Mouse (Mus musculus): ENCODE data around the gene B2m. TPM values are rescaled to one million over a fixed set of nuclear protein-coding genes. Genes with fewer than 3 reads are reported as not detected.

Gene B2m
- total and polyA plus RNA-seq, 3 experiments = 108 to 1,161 (median 229) TPM

DNA sequence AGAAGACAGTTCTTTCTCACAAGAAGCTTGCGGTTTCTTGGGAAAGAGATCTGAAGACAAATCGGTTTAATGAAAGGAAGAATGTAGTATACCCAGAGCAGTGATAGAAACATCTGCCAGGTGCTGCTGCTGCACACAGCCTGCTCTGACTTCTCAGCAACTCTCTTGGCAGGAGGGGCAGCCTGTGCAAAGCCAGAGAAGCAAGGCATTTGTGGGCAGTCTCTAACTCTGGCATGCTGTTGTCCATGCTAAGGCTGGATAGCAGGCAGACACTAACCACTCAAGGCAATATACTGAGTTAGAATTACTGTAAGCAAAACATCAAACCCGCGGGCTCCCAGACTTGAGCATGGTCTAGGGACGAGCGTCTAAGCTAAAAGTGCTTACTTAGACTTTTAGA is 12.2 kb downstream of the B2m start:
- DNase-seq (ENCODE audit: low read depth, low spot score) = no peak
- TF ChIP-seq UBTF (IDR thresholded peaks at IDR 0.05; ENCODE audit: borderline replicate concordance, insufficient read depth, low read depth, low read length) (no peak), E2F4 (IDR thresholded peaks at IDR 0.05; ENCODE audit: borderline replicate concordance, low read depth, low read length) (no peak), EP300 (IDR thresholded peaks at IDR 0.05; ENCODE audit: low read depth in 1 of 2, low read length in 2 of 2) (no peak), RCOR1 (IDR thresholded peaks at IDR 0.05; ENCODE audit: low read depth, low read length) (no peak), GATA1 (IDR thresholded peaks at IDR 0.05; ENCODE audit: low read depth, low read length) (no peak), MAZ (IDR thresholded peaks at IDR 0.05; ENCODE audit: low read depth, low read length) (no peak), RAD21 (IDR thresholded peaks at IDR 0.05; ENCODE audit: low read depth, low read length) (no peak), ZNF384 (IDR thresholded peaks at IDR 0.05; ENCODE audit: low read depth, low read length) (no peak), TBP (IDR thresholded peaks at IDR 0.05; ENCODE audit: low read depth, low read length) (no peak), MEF2A (IDR thresholded peaks at IDR 0.05; ENCODE audit: extremely low read depth, insufficient replicate concordance, low read depth, low read length, poor library complexity, severe bottlenecking) (no peak), ZMIZ1 (IDR thresholded peaks at IDR 0.05; ENCODE audit: low read depth, low read length) (no peak), BHLHE40 (IDR thresholded peaks at IDR 0.05; ENCODE audit: borderline replicate concordance, low read depth, low read length) (no peak), HCFC1 (IDR thresholded peaks at IDR 0.05; ENCODE audit: low read depth, low read length) (no peak), POLR2AphosphoS2 (IDR thresholded peaks at IDR 0.05; ENCODE audit: low read length) (no peak), SIN3A (IDR thresholded peaks at IDR 0.05; ENCODE audit: low read length) (no peak), MXI1 (IDR thresholded peaks at IDR 0.05; ENCODE audit: low read depth, low read length) (no peak), TCF12 (IDR thresholded peaks at IDR 0.05; ENCODE audit: low read depth, low read length) (no peak)
- Histone ChIP-seq H3K4me3 (ENCODE audit: control insufficient read depth in 1 of 2, insufficient read depth in 1 of 2, low read depth in 2 of 2, low read length in 2 of 2) (no peak overlapping the region), H3K9me3 (replicated peaks; ENCODE audit: insufficient read depth, low read length) (no peaks in the 10 kb centered on the region), H3K4me1 (ENCODE audit: control insufficient read depth in 1 of 2, insufficient read depth in 2 of 2, low read length in 2 of 2) (no peaks in the 10 kb centered on the region; a peak in 1 of 4 replicates), H3K27ac (ENCODE audit: control insufficient read depth, low read depth, low read length) (no peak overlapping the region), H3K27me3 (ENCODE audit: control insufficient read depth in 1 of 2, insufficient read depth in 2 of 2, low read length in 2 of 2) (no peaks in the 10 kb centered on the region), H3K36me3 (ENCODE audit: control insufficient read depth in 1 of 2, insufficient read depth in 2 of 2, low read length in 2 of 2) (peaks cover 0 to 3% of the 10 kb centered on the region in 2 experiments; a peak in 2 of 4 replicates), H3K9ac (ENCODE audit: control insufficient read depth, low read depth, low read length, poor library complexity, severe bottlenecking) (no peak overlapping the region), H3K79me2 (ENCODE audit: control insufficient read depth, insufficient read depth, low read length, poor library complexity) (no peaks in the 10 kb centered on the region)

DNA sequence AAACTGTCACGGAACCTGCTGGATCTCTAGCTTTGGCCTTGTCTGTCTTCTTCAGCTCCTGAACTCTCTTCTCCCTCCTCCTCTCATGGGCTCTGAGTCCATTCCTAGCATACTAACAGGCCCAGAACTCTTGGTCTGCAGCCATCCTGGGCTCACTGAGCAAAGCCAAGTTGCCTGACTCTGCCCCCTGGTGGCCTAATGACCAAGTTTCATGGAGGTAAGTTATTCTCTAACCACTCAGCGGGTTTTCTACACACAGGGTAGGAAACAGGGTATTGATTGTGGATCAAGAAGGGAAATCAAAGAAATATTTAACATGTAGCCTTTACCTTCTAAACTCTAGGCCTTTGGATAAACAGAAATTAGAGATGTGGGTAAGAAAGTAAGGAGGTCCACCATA is 13.2 kb downstream of the B2m start, which contains the start of gene Trim69:
Gene Trim69 (plus strand): TSS at position 21 of the 400 bp plus-strand sequence.
- Histone ChIP-seq H3K27me3 (ENCODE audit: control insufficient read depth in 1 of 2, insufficient read depth in 2 of 2, low read length in 2 of 2) (no peaks in the 10 kb centered on the region), H3K36me3 (ENCODE audit: control insufficient read depth in 1 of 2, insufficient read depth in 2 of 2, low read length in 2 of 2) (peaks cover 0 to under 1% of the 10 kb centered on the region in 2 experiments; a peak in 2 of 4 replicates), H3K9me3 (replicated peaks; ENCODE audit: insufficient read depth, low read length) (no peaks in the 10 kb centered on the region), H3K4me1 (ENCODE audit: control insufficient read depth in 1 of 2, insufficient read depth in 2 of 2, low read length in 2 of 2) (no peaks in the 10 kb centered on the region), H3K79me2 (ENCODE audit: control insufficient read depth, insufficient read depth, low read length, poor library complexity) (no peaks in the 10 kb centered on the region), H3K9ac (ENCODE audit: control insufficient read depth, low read depth, low read length, poor library complexity, severe bottlenecking) (no peak within 1 kb of the TSS), H3K4me3 (ENCODE audit: control insufficient read depth in 1 of 2, insufficient read depth in 1 of 2, low read depth in 2 of 2, low read length in 2 of 2) (no peak within 1 kb of the TSS), H3K27ac (ENCODE audit: control insufficient read depth, low read depth, low read length) (no peak within 1 kb of the TSS)
- DNase-seq (ENCODE audit: low read depth, low spot score) = peak; percentile 79
- no peak for TF ChIP-seq MAFK (IDR thresholded peaks at IDR 0.05; ENCODE audit: borderline replicate concordance, low read depth, low read length)
- no peak for TF ChIP-seq UBTF (IDR thresholded peaks at IDR 0.05; ENCODE audit: borderline replicate concordance, insufficient read depth, low read depth, low read length)
- peak; percentile 94 for TF ChIP-seq RAD21 (IDR thresholded peaks at IDR 0.05; ENCODE audit: low read depth, low read length)
- no peak for TF ChIP-seq GABPA (IDR thresholded peaks at IDR 0.05; ENCODE audit: low read depth, low read length)
- no peak for TF ChIP-seq E2F4 (IDR thresholded peaks at IDR 0.05; ENCODE audit: borderline replicate concordance, low read depth, low read length)
- TF ChIP-seq SIN3A (IDR thresholded peaks at IDR 0.05; ENCODE audit: low read length) = peak; percentile 30; the same call in 1 of the 2 replicates
- 0 out of 2 replicates have a peak, but pooled peaks have one; percentile 37 for TF ChIP-seq BHLHE40 (IDR thresholded peaks at IDR 0.05; ENCODE audit: borderline replicate concordance, low read depth, low read length)
- no peak for TF ChIP-seq ZKSCAN1 (IDR thresholded peaks at IDR 0.05; ENCODE audit: low read depth, low read length)
- TF ChIP-seq TBP (IDR thresholded peaks at IDR 0.05; ENCODE audit: low read depth, low read length) = no peak
- 0 out of 2 replicates have a peak, but pooled peaks have one; percentile 43 for TF ChIP-seq MAZ (IDR thresholded peaks at IDR 0.05; ENCODE audit: low read depth, low read length)
- 0 out of 2 replicates have a peak, but pooled peaks have one; percentile 11 for TF ChIP-seq RCOR1 (IDR thresholded peaks at IDR 0.05; ENCODE audit: low read depth, low read length)
- TF ChIP-seq NELFE (IDR thresholded peaks at IDR 0.05; ENCODE audit: low read depth, low read length) = no peak
- TF ChIP-seq MAX (IDR thresholded peaks at IDR 0.05; ENCODE audit: low read length) = no peak
- no peak for TF ChIP-seq GATA1 (IDR thresholded peaks at IDR 0.05; ENCODE audit: low read depth, low read length)
- no peak for TF ChIP-seq KAT2A (conservative IDR thresholded peaks at IDR 0.05; ENCODE audit: low read depth, low read length)
- no peak for TF ChIP-seq ELF1 (IDR thresholded peaks at IDR 0.05; ENCODE audit: low read depth, low read length)
- no peak for TF ChIP-seq POLR2AphosphoS5 (IDR thresholded peaks at IDR 0.05; ENCODE audit: borderline replicate concordance, low read depth, low read length)
- peak; percentile 100 for TF ChIP-seq SMC3 (IDR thresholded peaks at IDR 0.05; ENCODE audit: low read depth, low read length)
- TF ChIP-seq USF2 (IDR thresholded peaks at IDR 0.05; ENCODE audit: borderline replicate concordance in 1 of 2, insufficient read depth in 1 of 2, low read depth in 1 of 2, low read length in 2 of 2) = no peak
- TF ChIP-seq ZMIZ1 (IDR thresholded peaks at IDR 0.05; ENCODE audit: low read depth, low read length) = no peak
- TF ChIP-seq USF1 (IDR thresholded peaks at IDR 0.05; ENCODE audit: low read depth, low read length) = no peak
- no peak for TF ChIP-seq MEF2A (IDR thresholded peaks at IDR 0.05; ENCODE audit: extremely low read depth, insufficient replicate concordance, low read depth, low read length, poor library complexity, severe bottlenecking)

Measured in MEL (cell line).